Mouse (Mus musculus): ENCODE measurements around the gene Bend3.

- TF ChIP-seq CTCF (IDR thresholded peaks at IDR 0.05) (no peak), EP300 (IDR thresholded peaks at IDR 0.05) (no peak)
Measured at GRCm38 (mm10) chr10:43462821-43463220, 15.8 kb upstream of the Bend3 start.

Measured in lung, postnatal 0 days (tissue).